35 mouse cellular contexts compared by ENCODE assay signal in the genomic region with DNA sequence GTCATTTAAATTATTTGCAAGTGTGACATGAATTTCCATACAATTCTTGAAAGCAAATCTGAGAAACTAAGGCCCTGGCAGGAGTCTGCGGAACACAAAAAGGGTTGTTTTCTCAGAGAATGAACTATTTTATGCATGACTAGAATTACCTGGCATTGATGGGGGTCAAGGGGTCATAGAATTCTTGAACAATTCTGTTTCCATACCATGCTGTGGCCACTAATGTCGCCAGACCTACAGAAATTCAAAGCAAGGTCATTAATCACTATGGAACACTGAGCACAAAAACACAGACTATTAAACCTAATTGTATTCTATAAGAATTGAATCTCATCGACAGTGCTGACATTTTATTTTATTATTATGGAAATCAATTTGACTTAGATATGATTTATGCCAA. TPM values are rescaled to one million over a fixed set of nuclear protein-coding genes. Genes with fewer than 3 reads are reported as not detected.
DNase-seq lines count a peak whose midpoint lies in the region; ATAC-seq lines count a peak whose summit lies in the region.
"Had no signal": no experiment of that assay in that cellular context is flagged by ENCODE, and none has a peak within 500 bp of the region (broad histone marks: within the 10 kb centered on the region; RNA-seq: fewer than 3 reads in every experiment).

No protein-coding gene starts in this region.

- H3K4me2 ChIP-seq in forebrain, embryonic 11.5 days (ENCODE audit: low read depth, low read length, severe bottlenecking): no peak overlapping the region
- no peak overlapping the region for H3K4me2 ChIP-seq in forebrain, embryonic 16.5 days (ENCODE audit: low read length)
- no peak overlapping the region for H3K4me2 ChIP-seq in kidney, embryonic 15.5 days
- no peak overlapping the region for H3K4me2 ChIP-seq in midbrain, embryonic 16.5 days (ENCODE audit: low read length)
- H3K4me2 ChIP-seq: embryonic facial prominence, embryonic 12.5 days; heart, embryonic 15.5 days; hindbrain, embryonic 15.5 days; limb, embryonic 12.5 days; liver, embryonic 15.5 days; lung, embryonic 14.5 days; midbrain, embryonic 15.5 days; neural tube, embryonic 12.5 days had no signal

- no peaks in the 10 kb centered on the region for H3K27me3 ChIP-seq in forebrain, embryonic 11.5 days (ENCODE audit: control insufficient read depth, insufficient read depth, low read length)
- H3K27me3 ChIP-seq in forebrain, embryonic 16.5 days (replicated peaks; ENCODE audit: control insufficient read depth, insufficient read depth, low read length): no peaks in the 10 kb centered on the region
- no peaks in the 10 kb centered on the region for H3K27me3 ChIP-seq in kidney, embryonic 15.5 days
- H3K27me3 ChIP-seq in midbrain, embryonic 16.5 days (ENCODE audit: control insufficient read depth, insufficient read depth, low read depth, low read length): no peaks in the 10 kb centered on the region
- H3K27me3 ChIP-seq: CH12.LX; embryonic facial prominence, embryonic 12.5 days; heart, embryonic 15.5 days; hindbrain, embryonic 15.5 days; limb, embryonic 12.5 days; liver, embryonic 15.5 days; midbrain, embryonic 15.5 days; neural tube, embryonic 12.5 days had no signal

- no peak overlapping the region for H3K9ac ChIP-seq in forebrain, embryonic 11.5 days (ENCODE audit: low read length)
- no peak overlapping the region for H3K9ac ChIP-seq in forebrain, embryonic 16.5 days (replicated peaks; ENCODE audit: low read depth, low read length)
- no peak overlapping the region for H3K9ac ChIP-seq in kidney, embryonic 15.5 days
- H3K9ac ChIP-seq in midbrain, embryonic 16.5 days (ENCODE audit: low read depth, low read length): no peak overlapping the region
- H3K9ac ChIP-seq: embryonic facial prominence, embryonic 12.5 days; heart, embryonic 15.5 days; hindbrain, embryonic 15.5 days; limb, embryonic 12.5 days; liver, embryonic 15.5 days; lung, embryonic 14.5 days; midbrain, embryonic 15.5 days; neural tube, embryonic 12.5 days had no signal

- no peaks in the 10 kb centered on the region for H3K36me3 ChIP-seq in forebrain, embryonic 11.5 days (ENCODE audit: control insufficient read depth, insufficient read depth, low read length)
- no peaks in the 10 kb centered on the region for H3K36me3 ChIP-seq in forebrain, embryonic 16.5 days (ENCODE audit: control insufficient read depth, insufficient read depth)
- no peaks in the 10 kb centered on the region for H3K36me3 ChIP-seq in kidney, embryonic 15.5 days
- no peaks in the 10 kb centered on the region for H3K36me3 ChIP-seq in midbrain, embryonic 16.5 days (ENCODE audit: control insufficient read depth, insufficient read depth, low read length)
- H3K36me3 ChIP-seq: embryonic facial prominence, embryonic 12.5 days; heart, embryonic 10.5 days; heart, embryonic 15.5 days; hindbrain, embryonic 15.5 days; limb, embryonic 12.5 days; midbrain, embryonic 10.5 days; midbrain, embryonic 15.5 days; neural tube, embryonic 12.5 days had no signal

- ATAC-seq in forebrain, embryonic 11.5 days (replicated peaks; ENCODE audit: low FRiP score): peak; percentile 46; the same call in 1 of the 2 replicates
- ATAC-seq in forebrain, embryonic 16.5 days: no peak
- ATAC-seq in kidney, embryonic 15.5 days (replicated peaks; ENCODE audit: low FRiP score): peak; percentile 49; the same call in 1 of the 2 replicates
- no peak for ATAC-seq in midbrain, embryonic 16.5 days
- ATAC-seq: activated CD4-positive, CD25-positive, alpha-beta regulatory T cell, adult 4 months; intestine, embryonic 16.5 days; midbrain, embryonic 15.5 days had no signal

- 32% methylated on average over 3 of the region's 3 CpGs for WGBS in forebrain, embryonic 11.5 days
- 13% methylated on average over 3 of the region's 3 CpGs for WGBS in forebrain, embryonic 16.5 days
- WGBS in kidney, embryonic 15.5 days: 31% methylated on average over 3 of the region's 3 CpGs
- WGBS in midbrain, embryonic 16.5 days: 40% methylated on average over 3 of the region's 3 CpGs

- H3K9me3 ChIP-seq in forebrain, embryonic 11.5 days (ENCODE audit: control insufficient read depth, low read length): no peaks in the 10 kb centered on the region
- H3K9me3 ChIP-seq in forebrain, embryonic 16.5 days (ENCODE audit: control insufficient read depth, low read length): no peaks in the 10 kb centered on the region
- H3K9me3 ChIP-seq in kidney, embryonic 15.5 days (replicated peaks): no peaks in the 10 kb centered on the region
- no peaks in the 10 kb centered on the region for H3K9me3 ChIP-seq in midbrain, embryonic 16.5 days (replicated peaks; ENCODE audit: control insufficient read depth, low read length, poor library complexity, severe bottlenecking)
- H3K9me3 ChIP-seq: embryonic facial prominence, embryonic 12.5 days; heart, embryonic 10.5 days; heart, embryonic 15.5 days; hindbrain, embryonic 15.5 days; limb, embryonic 12.5 days; liver, embryonic 15.5 days; midbrain, embryonic 10.5 days; midbrain, embryonic 15.5 days; neural tube, embryonic 12.5 days had no signal

- H3K4me1 ChIP-seq in forebrain, embryonic 11.5 days (replicated peaks; ENCODE audit: control insufficient read depth, insufficient read depth, low read length): no peaks in the 10 kb centered on the region
- no peaks in the 10 kb centered on the region for H3K4me1 ChIP-seq in forebrain, embryonic 16.5 days (replicated peaks; ENCODE audit: control insufficient read depth, insufficient read depth, low read length)
- peaks cover 4% of the 10 kb centered on the region; the same call in 1 of the 2 replicates for H3K4me1 ChIP-seq in kidney, embryonic 15.5 days
- no peaks in the 10 kb centered on the region for H3K4me1 ChIP-seq in midbrain, embryonic 16.5 days (ENCODE audit: control insufficient read depth, insufficient read depth, low read length)
- H3K4me1 ChIP-seq: embryonic facial prominence, embryonic 12.5 days; heart, embryonic 10.5 days; heart, embryonic 15.5 days; limb, embryonic 12.5 days; midbrain, embryonic 15.5 days had no signal

- H3K4me3 ChIP-seq in forebrain, embryonic 11.5 days (ENCODE audit: low read depth, low read length): no peak overlapping the region
- H3K4me3 ChIP-seq in forebrain, embryonic 16.5 days (replicated peaks; ENCODE audit: low read length): no peak overlapping the region
- no peak overlapping the region for H3K4me3 ChIP-seq in kidney, embryonic 15.5 days (replicated peaks)
- H3K4me3 ChIP-seq in midbrain, embryonic 16.5 days (ENCODE audit: low read depth, low read length): no peak overlapping the region
- H3K4me3 ChIP-seq: embryonic facial prominence, embryonic 12.5 days; heart, embryonic 10.5 days; heart, embryonic 15.5 days; hindbrain, embryonic 15.5 days; limb, embryonic 12.5 days; liver, embryonic 15.5 days; midbrain, embryonic 10.5 days; midbrain, embryonic 15.5 days; neural tube, embryonic 12.5 days had no signal

- H3K27ac ChIP-seq in forebrain, embryonic 11.5 days (ENCODE audit: low read depth, low read length): no peak overlapping the region
- no peak overlapping the region for H3K27ac ChIP-seq in forebrain, embryonic 16.5 days (ENCODE audit: low read length)
- no peak overlapping the region for H3K27ac ChIP-seq in kidney, embryonic 15.5 days
- H3K27ac ChIP-seq in midbrain, embryonic 16.5 days (ENCODE audit: low read length): no peak overlapping the region
- H3K27ac ChIP-seq: embryonic facial prominence, embryonic 12.5 days; heart, embryonic 10.5 days; heart, embryonic 15.5 days; hindbrain, embryonic 15.5 days; limb, embryonic 12.5 days; liver, embryonic 15.5 days; midbrain, embryonic 10.5 days; midbrain, embryonic 15.5 days; neural tube, embryonic 12.5 days; stomach, postnatal 0 days had no signal

- DNase-seq in forebrain, embryonic 11.5 days (ENCODE audit: low spot score): no peak
- no peak for DNase-seq in kidney, adult 8-10 months
- peak; percentile 68 for DNase-seq in forelimb bud, embryonic 11.5 days (ENCODE audit: low read depth, low spot score)
- no peak for DNase-seq in right cerebral cortex, postnatal 25 days
- no peak for DNase-seq in urinary bladder, postnatal 25 days (ENCODE audit: low spot score)
- DNase-seq: adrenal gland, adult 8-10 months; cerebellum, adult 11 months; cerebellum, adult 9-10 months; cerebellum, postnatal 36 days; gastrocnemius, postnatal 14 days; kidney, adult 9 months; kidney, postnatal 14 days; layer of hippocampus, adult 9-11 months; lung, postnatal 14 days; right cerebral cortex, adult 18-20 months; right cerebral cortex, postnatal 4 days; thymus, adult 18-20 months; thymus, postnatal 25 days had no signal

RNA-seq across cellular contexts. Expression of a gene that starts 10.9 kb away (rescaled TPM):
- polyA plus RNA-seq in forebrain, embryonic 11.5 days (2014; fragmentation: Nextera tagmentation; extraction: Ambion mirVana): 2.9 and 3.9 TPM in 2 replicates
- 2.8 and 3.7 TPM in 2 replicates for polyA plus RNA-seq in forebrain, embryonic 16.5 days (2015; fragmentation: Nextera tagmentation; extraction: Ambion mirVana)
- polyA plus RNA-seq in kidney, embryonic 15.5 days (2015; fragmentation: Nextera tagmentation; extraction: Ambion mirVana): 34.8 and 35.6 TPM in 2 replicates
- polyA plus RNA-seq in midbrain, embryonic 16.5 days (2015; fragmentation: Nextera tagmentation; extraction: Ambion mirVana): 3.4 and 4.7 TPM in 2 replicates
- polyA plus RNA-seq: activated CD4-positive, CD25-positive, alpha-beta regulatory T cell, adult 4 months had no signal

Comparison
In these comparisons a context has a peak if more than half of its experiments do, and no peak if none do; other contexts are left out.
1. ATAC-seq: peak in forebrain, embryonic 11.5 days (single experiment) and kidney, embryonic 15.5 days (single experiment); none in forebrain, embryonic 16.5 days (single experiment) and midbrain, embryonic 16.5 days (single experiment).